Mouse (Mus musculus) A20 (cell line): ENCODE data around the gene Gpr3.

Source experiments
- DNase-seq: peaks from one replicate; pipeline ENCODE4 v3.0.0-alpha.2; 2011; ENCODE audit warnings: low read depth, low spot score

Gene Gpr3

GRCm38 (mm10) chr4:133233285-133233976 is 21.1 kb upstream of the Gpr3 start:
- peak; percentile 58 for DNase-seq

GRCm38 (mm10) chr4:133229582-133229981 is 17.2 kb upstream of the Gpr3 start:
- no peak for DNase-seq

DNA sequence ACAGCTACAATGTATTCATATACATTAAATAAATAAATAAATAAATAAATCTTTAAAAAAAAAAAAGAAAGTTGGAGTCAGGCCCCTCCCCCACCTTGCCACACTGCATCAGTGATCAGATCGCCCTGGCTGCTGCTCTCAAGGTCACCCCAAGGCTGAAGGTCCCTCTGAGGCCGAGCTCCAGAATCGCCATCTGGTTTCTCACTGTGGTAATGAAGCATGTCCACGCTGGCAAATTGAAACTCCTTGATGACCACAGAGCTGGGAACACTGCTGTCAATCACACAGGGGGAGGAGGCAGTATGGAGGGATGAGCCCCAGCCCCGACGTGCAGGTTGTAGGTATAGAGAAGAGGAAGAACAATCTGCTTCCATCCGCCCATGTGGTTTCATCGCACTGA is 15.3 kb upstream of the Gpr3 start:
- DNase-seq, result no peak

GRCm38 (mm10) chr4:133226073-133226472 is 13.7 kb upstream of the Gpr3 start:
- no peak for DNase-seq

GRCm38 (mm10) chr4:133223875-133224274 is 11.5 kb upstream of the Gpr3 start:
- DNase-seq, result no peak

GRCm38 (mm10) chr4:133221701-133222100 is 9.4 kb upstream of the Gpr3 start:
- DNase-seq, result no peak

GRCm38 (mm10) chr4:133220656-133221055 is 8.3 kb upstream of the Gpr3 start:
- no peak for DNase-seq

- no peak for DNase-seq
Observed at GRCm38 (mm10) chr4:133218745-133219144, 6.4 kb upstream of the Gpr3 start.

GRCm38 (mm10) chr4:133217641-133218040 is 5.3 kb upstream of the Gpr3 start:
- peak; percentile 74 for DNase-seq

- no peak for DNase-seq
Observed at GRCm38 (mm10) chr4:133213661-133214060, 1.3 kb upstream of the Gpr3 start.

DNA sequence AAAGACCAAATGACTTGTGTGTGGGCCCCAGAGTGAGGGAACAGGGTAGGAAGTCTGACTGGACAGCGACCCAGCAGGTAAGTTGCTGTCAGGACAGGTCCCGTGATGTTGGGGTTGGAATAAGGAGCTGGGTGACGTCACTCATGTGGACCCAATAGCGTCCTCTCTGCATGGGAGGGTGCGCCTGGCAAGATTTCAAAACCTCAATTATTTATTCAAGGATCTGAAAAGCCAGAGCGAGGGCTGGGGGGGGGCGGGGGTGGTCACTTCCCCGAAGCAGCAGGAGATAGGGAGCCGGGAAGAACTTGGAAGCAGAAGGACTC is 893 bp upstream of the Gpr3 start:
- no peak for DNase-seq

- peak; percentile 87 for DNase-seq
Observed at GRCm38 (mm10) chr4:133212562-133213267, 379 bp upstream of the Gpr3 start.

DNA sequence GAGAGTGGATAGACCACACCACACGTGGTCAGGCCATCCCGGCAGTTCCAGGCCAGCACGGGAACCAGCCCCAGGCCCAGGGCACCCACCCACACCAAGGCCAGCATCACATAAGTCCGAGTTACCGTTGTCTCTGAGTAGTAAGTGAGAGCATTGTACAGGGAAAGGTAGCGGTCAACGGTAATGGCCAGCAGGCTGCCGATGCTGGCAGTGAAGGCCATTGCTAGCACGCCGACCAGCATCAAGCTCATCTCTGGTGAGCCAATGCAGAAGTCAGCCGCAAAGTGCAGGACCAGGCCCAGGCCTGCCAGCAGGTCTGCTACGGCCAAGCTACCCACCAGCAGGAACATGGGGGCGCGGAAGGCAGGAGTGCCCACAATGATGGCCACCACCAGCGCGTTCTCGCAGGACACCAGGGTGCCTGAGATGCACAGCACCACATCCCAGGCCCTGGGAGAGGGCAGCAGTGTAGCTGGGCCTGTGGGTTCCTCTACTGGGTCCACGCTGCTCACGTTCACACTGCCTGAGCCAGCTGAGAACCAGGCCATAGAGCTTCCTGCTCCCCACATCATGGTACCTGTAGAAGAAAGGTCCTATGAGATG is 1.4 kb downstream of the Gpr3 start:
- no peak for DNase-seq

DNA sequence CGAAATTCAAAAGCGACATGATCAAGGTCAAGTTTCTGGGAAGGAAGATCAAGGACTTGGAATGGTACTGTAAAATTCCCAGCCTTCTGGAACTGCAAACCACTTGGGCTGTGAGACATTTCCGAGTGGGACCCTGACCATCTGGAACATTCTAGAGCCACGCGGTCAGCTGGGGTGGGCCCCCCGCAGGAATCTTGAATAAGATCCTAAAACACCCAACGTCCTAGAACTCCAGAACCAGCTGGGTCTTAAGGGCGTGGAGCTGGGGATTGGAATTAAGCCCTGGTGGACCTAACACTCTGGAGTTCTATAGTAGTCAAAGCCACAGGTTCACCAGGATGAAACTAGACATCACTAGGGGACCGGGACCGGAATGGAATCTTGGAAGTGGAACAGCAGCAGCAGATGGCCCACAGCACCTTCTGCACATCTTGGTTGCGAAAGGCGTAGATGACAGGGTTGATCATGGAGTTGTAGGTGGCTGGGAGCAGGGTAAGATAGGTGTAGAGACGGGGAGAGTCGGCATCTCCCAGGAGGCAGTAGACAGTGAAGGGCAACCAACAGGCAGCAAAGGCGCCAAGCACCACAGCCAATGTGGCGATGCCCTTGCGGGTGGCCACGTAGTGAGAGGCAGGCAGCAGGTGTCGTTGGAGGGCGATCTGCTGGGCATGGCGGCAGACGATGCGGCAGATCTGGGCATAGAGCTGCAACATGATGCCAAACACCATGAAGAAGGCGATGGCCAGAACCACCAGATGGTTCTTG is 2.1 kb downstream of the Gpr3 start:
- DNase-seq, result no peak

GRCm38 (mm10) chr4:133209366-133209765 is 3.0 kb downstream of the Gpr3 start:
- peak; percentile 67 for DNase-seq

- DNase-seq, result no peak
Observed at GRCm38 (mm10) chr4:133204379-133204778, 8.0 kb downstream of the Gpr3 start.

DNA sequence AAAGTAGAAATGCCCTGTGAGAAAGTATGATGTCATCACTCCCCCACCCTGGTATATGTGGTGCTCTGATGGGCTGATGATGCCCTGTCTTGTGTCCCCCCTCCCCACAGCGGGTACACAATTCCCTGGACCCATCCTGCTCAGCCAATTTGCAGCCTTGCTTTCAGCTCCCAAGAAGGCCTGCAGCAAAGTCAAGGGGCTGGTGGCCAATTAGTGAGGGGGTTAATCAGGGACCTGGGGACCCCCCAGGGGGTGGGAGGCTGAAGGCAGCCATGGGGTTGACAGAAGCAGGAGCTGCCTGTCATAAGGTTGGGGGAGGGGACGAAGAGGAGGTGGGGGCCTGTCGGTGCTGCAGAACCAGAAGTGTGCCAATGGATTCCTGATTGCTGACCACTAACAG is 8.7 kb downstream of the Gpr3 start:
- DNase-seq, result no peak

DNA sequence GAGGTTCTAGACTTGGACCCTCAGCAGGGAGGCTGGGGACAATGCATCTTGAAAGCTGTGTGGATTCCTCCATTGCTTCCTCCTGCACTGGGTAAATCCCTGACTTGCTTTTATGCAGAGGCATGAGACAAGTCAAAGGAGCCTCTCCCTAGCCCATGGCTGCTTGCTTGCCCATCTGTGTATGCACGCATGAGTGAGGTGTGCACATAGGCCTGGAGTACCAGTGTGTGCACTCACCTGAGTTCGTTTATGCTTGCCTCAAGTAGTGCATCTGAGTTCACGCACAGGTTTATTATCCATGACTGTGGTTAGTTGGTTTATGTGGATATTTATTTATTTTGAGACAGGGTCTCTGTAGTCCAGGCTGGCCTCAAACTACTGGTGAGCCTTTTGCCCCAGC is 10.1 kb downstream of the Gpr3 start:
- no peak for DNase-seq

GRCm38 (mm10) chr4:133201006-133201771 is 11.1 kb downstream of the Gpr3 start:
- DNase-seq, result peak; percentile 85

DNA sequence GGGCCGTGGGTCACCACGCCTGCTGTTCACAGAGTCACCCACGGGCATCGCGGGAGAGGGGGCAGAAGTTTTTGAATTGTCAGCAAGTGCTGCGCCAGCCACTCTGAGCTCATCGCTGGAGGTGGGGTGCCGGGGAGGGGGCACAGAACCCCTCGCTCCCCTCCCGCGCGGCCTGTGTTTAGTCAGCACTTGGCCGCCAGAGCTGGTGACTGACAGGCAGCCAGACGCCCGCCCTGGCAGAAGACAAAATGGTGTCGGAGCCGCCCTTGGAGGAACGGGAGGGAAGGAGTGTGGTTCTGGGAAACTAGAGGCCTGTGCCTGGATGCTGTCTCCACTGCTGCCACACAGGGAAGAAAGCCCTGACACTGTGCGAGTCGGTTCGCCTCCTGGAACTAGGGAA is 12.0 kb downstream of the Gpr3 start:
- DNase-seq, result peak; percentile 24

GRCm38 (mm10) chr4:133199743-133200142 is 12.6 kb downstream of the Gpr3 start:
- DNase-seq, result no peak
